Mouse (Mus musculus) cerebellum, postnatal 36 days (tissue): Measurements from ENCODE around the gene Gemin5.
"Not testable (repeated sequence)": the region's sequence is repeated elsewhere in the genome, so short reads cannot be mapped to it uniquely, and the experiment has no call there.

Source experiments
- DNase-seq, 2 experiments: peaks; one replicate each; pipeline ENCODE4 v3.0.0; 2021 to 2022; ENCODE audit warnings: mixed read lengths in 2 of 2

Gene Gemin5

GRCm38 (mm10) chr11:58107009-58107408 lies 61.3 kb downstream of the Gemin5 start:
- DNase-seq: no peak

GRCm38 (mm10) chr11:58104351-58104791 lies 64.0 kb downstream of the Gemin5 start:
- DNase-seq: no peak

GRCm38 (mm10) chr11:58103697-58104306 lies 64.5 kb downstream of the Gemin5 start, which contains the start of gene Cnot8:
Gene Cnot8, plus strand, starts transcription at chr11:58104153.
- peak; percentile 99 for DNase-seq

GRCm38 (mm10) chr11:58103344-58103653 lies 65.0 kb downstream of the Gemin5 start:
- DNase-seq: no peak

- no peak for DNase-seq
Measured at GRCm38 (mm10) chr11:58102581-58103343, 65.6 kb downstream of the Gemin5 start.

- no peak for DNase-seq
Measured at GRCm38 (mm10) chr11:58102146-58102545, 66.2 kb downstream of the Gemin5 start.

- DNase-seq: no peak
Measured at GRCm38 (mm10) chr11:58101194-58101720, 67.1 kb downstream of the Gemin5 start.

GRCm38 (mm10) chr11:58100006-58100405 lies 68.3 kb downstream of the Gemin5 start:
- DNase-seq: no peak

- DNase-seq: not testable (repeated sequence)
Measured at GRCm38 (mm10) chr11:58098366-58098720, 70.0 kb downstream of the Gemin5 start.

GRCm38 (mm10) chr11:58097621-58098365 lies 70.5 kb downstream of the Gemin5 start:
- DNase-seq: peak in 1 of 2 experiments; percentile 63

GRCm38 (mm10) chr11:58096821-58097620 lies 71.3 kb downstream of the Gemin5 start:
- peak; percentile 57 to 58 for DNase-seq

GRCm38 (mm10) chr11:58096160-58096559 lies 72.2 kb downstream of the Gemin5 start:
- DNase-seq: no peak

- DNase-seq: no peak
Measured at GRCm38 (mm10) chr11:58095561-58095960, 72.8 kb downstream of the Gemin5 start.

GRCm38 (mm10) chr11:58094766-58095165 lies 73.6 kb downstream of the Gemin5 start:
- DNase-seq: no peak

GRCm38 (mm10) chr11:58093021-58093528 lies 75.3 kb downstream of the Gemin5 start, which contains the start of gene Gm12248:
Gene Gm12248, minus strand, starts transcription at chr11:58093134.
- DNase-seq: no peak

- no peak for DNase-seq
Measured at GRCm38 (mm10) chr11:58092541-58092940, 75.8 kb downstream of the Gemin5 start.

GRCm38 (mm10) chr11:58081716-58082115 lies 86.6 kb downstream of the Gemin5 start:
- peak; percentile 52 to 65 for DNase-seq

- DNase-seq: no peak
Measured at GRCm38 (mm10) chr11:58077270-58077669, 91.1 kb downstream of the Gemin5 start.

- no peak for DNase-seq
Measured at GRCm38 (mm10) chr11:58072978-58073377, 95.4 kb downstream of the Gemin5 start.
